Mouse (Mus musculus): ENCODE measurements around the gene Gm15446. TPM values are rescaled to one million over a fixed set of nuclear protein-coding genes. Genes with fewer than 3 reads are reported as not detected.
"Not testable (repeated sequence)": the region's sequence is repeated elsewhere in the genome, so short reads cannot be mapped to it uniquely, and the experiment has no call there.

Gene Gm15446
- polyA plus RNA-seq (2015; fragmentation: Nextera tagmentation; extraction: Ambion mirVana) = 0.53 and 0.56 TPM in 2 replicates

DNA sequence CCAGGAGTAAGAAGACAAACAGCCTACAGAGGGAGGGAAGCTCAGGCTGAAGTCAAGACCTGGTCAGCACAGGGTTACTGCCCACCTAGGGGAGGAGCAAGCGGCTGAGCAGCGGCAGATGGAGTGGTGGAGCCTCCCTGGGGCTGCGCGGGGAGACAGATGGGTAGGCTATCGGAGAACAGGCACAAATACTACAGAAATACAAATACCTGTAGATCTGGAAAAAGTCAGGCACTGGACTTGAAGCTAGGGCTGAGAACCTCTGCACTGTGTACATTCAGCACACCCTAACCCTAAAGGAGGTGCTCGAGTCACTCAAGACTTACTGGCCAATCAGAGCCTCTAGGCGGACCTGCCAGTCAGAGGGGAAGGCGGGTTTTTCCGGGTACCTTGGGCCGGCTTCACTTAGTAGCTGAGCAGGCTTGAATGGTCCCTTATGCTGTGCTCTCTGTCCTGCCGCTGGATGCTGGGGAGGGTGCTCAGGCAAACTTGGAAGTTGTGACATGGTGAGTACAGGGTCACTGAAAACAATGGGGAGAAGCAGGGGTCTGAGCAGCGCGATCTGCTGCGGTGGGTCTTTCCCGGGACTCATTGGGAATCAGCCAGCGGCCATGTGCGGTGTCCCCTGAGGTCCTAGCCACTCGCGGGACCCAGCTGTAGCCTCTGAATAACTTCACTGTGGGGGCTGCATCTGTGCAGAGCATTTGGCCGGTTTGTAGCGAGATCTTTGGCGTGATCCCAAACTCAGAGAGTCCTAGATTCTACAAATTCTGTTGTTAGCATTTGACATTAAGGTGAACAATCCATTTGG, at the start of gene Gm15446:
TSS of gene Gm15446 (plus strand) at position 140 of the 811 bp plus-strand sequence.
- Histone ChIP-seq H3K36me3 (peaks cover 14% of the 10 kb centered on the region), H3K9ac (peak within 1 kb of the TSS; percentile 72), H3K4me3 (peak within 1 kb of the TSS; percentile 53), H3K4me2 (peak within 1 kb of the TSS; percentile 60)
- not testable (repeated sequence) for H3K27me3 ChIP-seq; H3K27ac ChIP-seq; H3K9me3 ChIP-seq; H3K4me1 ChIP-seq (replicated peaks)
- ATAC-seq (ENCODE audit: low FRiP score) = peak; percentile 99
- WGBS = 0% methylated on average over 22 of the region's 22 CpGs

DNA sequence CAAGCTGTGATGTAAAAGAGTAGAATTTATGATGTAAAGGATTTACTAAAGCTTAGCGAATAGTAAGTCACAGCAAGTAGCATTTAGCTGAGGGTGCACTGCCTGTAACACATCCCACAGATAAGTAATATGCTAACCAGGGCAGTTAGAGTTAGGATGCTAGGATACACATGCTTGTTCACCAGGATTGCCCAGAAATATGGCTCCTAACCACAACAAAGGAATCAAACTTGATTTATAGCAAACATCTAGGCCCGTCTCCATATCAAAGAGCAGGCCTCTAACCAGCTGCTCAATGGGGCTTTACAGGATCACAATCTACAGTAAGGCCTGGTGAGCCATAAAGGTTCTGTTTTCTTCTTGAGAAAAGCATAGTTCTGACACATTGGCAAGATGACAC, 929 bp downstream of the Gm15446 start:
- not testable (repeated sequence) for H3K27ac ChIP-seq

DNA sequence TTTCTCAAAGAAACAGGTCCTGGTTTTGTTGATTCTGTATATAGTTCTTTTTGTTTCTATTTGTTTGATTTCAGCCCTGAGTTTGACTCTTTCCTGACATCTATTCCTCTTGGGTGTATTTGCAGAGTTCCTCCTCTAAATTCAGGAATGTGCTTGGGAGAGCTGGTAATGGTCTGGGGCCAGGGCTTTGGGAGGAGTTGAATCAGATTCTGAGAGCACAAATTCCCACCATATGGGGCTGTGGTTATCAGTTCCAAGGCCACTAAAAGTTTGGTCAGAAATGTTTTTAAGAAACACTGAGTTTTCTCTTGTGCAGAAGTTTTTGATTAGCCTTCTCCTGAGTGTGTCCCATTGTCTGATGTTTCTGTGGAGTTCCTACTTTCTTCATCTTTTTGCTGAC, 1.7 kb downstream of the Gm15446 start:
- Histone ChIP-seq H3K4me3 (no peak overlapping the region), H3K27me3 (no peaks in the 10 kb centered on the region), H3K36me3 (peaks cover 16% of the 10 kb centered on the region), H3K4me2 (no peak overlapping the region), H3K27ac (no peak overlapping the region), H3K4me1 (replicated peaks) (peaks cover 9% of the 10 kb centered on the region), H3K9ac (no peak overlapping the region), H3K9me3 (0 out of 2 replicates have a peak, but pooled peaks cover 8% of the 10 kb centered on the region)
- no peak for ATAC-seq (ENCODE audit: low FRiP score)

More for the DNA sequence above, 929 bp downstream of the Gm15446 start:
- Histone ChIP-seq H3K9ac (peak overlapping the region; percentile 72), H3K4me3 (peak overlapping the region; percentile 53), H3K36me3 (peaks cover 16% of the 10 kb centered on the region), H3K4me2 (peak overlapping the region; percentile 60)
- WGBS = 11% methylated on average over 2 of the region's 2 CpGs
- not testable (repeated sequence) for H3K9me3 ChIP-seq; H3K4me1 ChIP-seq (replicated peaks); H3K27me3 ChIP-seq; ATAC-seq (ENCODE audit: low FRiP score)

DNA sequence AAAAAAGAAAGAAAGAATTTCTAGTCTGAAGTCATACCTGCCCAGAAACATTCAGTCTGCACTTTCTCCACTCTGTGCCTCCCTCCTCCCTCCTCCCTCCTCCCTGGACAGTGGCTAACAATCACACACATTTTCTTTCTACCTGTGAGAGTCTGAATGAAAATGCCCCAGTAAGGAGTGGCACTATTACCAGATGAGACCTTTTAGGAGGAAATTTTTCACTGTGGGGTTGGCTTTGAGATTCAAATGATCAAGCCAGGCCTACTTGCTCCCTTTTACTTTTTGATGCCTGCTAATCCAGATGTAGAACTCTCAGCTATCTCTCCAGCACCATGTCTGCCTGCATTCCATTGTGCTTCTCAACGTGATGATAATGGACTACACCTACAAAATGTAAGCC, 27.1 kb downstream of the Gm15446 start:
- Histone ChIP-seq H3K4me2 (no peak overlapping the region), H3K4me3 (no peak overlapping the region), H3K27me3 (no peaks in the 10 kb centered on the region), H3K36me3 (no peaks in the 10 kb centered on the region), H3K9me3 (no peaks in the 10 kb centered on the region), H3K9ac (no peak overlapping the region), H3K4me1 (replicated peaks) (no peaks in the 10 kb centered on the region), H3K27ac (no peak overlapping the region)
- no peak for ATAC-seq (ENCODE audit: low FRiP score)
- WGBS = no CpG with 5 or more reads among the region's 1 CpGs

- no CpG with 5 or more reads among the region's 2 CpGs for WGBS
- not testable (repeated sequence) for H3K9ac ChIP-seq; H3K36me3 ChIP-seq; H3K4me3 ChIP-seq; H3K27ac ChIP-seq; H3K4me2 ChIP-seq; H3K9me3 ChIP-seq; ATAC-seq (ENCODE audit: low FRiP score); H3K4me1 ChIP-seq (replicated peaks); H3K27me3 ChIP-seq
These were observed 57.5 kb downstream of the Gm15446 start for GRCm38 (mm10) chr5:109980743-109981142.

Other genes starting within 250 kb of the Gm15446 start
- 1.8 and 2.0 TPM in 2 replicates for gene 5430403G16Rik, start 232.4 kb upstream of the Gm15446 start, polyA plus RNA-seq (2015; fragmentation: Nextera tagmentation; extraction: Ambion mirVana)
- 4.3 and 4.9 TPM in 2 replicates for gene 4930522L14Rik, start 171.5 kb upstream of the Gm15446 start, polyA plus RNA-seq (2015; fragmentation: Nextera tagmentation; extraction: Ambion mirVana)
- 21.1 and 22.5 TPM in 2 replicates for gene Zfp932, start 73.1 kb downstream of the Gm15446 start, polyA plus RNA-seq (2015; fragmentation: Nextera tagmentation; extraction: Ambion mirVana)
- 7.4 and 7.6 TPM in 2 replicates for gene Gm17655, start 149.1 kb downstream of the Gm15446 start, polyA plus RNA-seq (2015; fragmentation: Nextera tagmentation; extraction: Ambion mirVana)
- 0.61 and 0.77 TPM in 2 replicates for gene Gm35315, start 171.0 kb downstream of the Gm15446 start, polyA plus RNA-seq (2015; fragmentation: Nextera tagmentation; extraction: Ambion mirVana)
- gene Plcxd1, start 176.6 kb downstream of the Gm15446 start, polyA plus RNA-seq (2015; fragmentation: Nextera tagmentation; extraction: Ambion mirVana) = 2.5 and 3.2 TPM in 2 replicates
- gene Gtpbp6, start 184.8 kb downstream of the Gm15446 start, polyA plus RNA-seq (2015; fragmentation: Nextera tagmentation; extraction: Ambion mirVana) = 53.2 and 55.5 TPM in 2 replicates
- 15.2 and 18.2 TPM in 2 replicates for gene Zfp605, start 186.7 kb downstream of the Gm15446 start, polyA plus RNA-seq (2015; fragmentation: Nextera tagmentation; extraction: Ambion mirVana)
- gene Chfr, start 212.4 kb downstream of the Gm15446 start, polyA plus RNA-seq (2015; fragmentation: Nextera tagmentation; extraction: Ambion mirVana) = 102 TPM in 2 replicates